Mouse (Mus musculus): ENCODE measurements around the gene Dexi. TPM values are rescaled to one million over a fixed set of nuclear protein-coding genes. Genes with fewer than 3 reads are reported as not detected.

Gene Dexi
- total and polyA plus RNA-seq, 3 experiments, result 9.3 to 17.8 TPM; not detected in 1

- no peaks in the 10 kb centered on the region for H3K36me3 ChIP-seq (ENCODE audit: control insufficient read depth in 1 of 2, insufficient read depth in 2 of 2, low read length in 2 of 2)
- DNase-seq (ENCODE audit: low read depth, low spot score), result no peak
- H3K79me2 ChIP-seq (ENCODE audit: control insufficient read depth, insufficient read depth, low read length, poor library complexity), result no peaks in the 10 kb centered on the region
- no peak overlapping the region for H3K27ac ChIP-seq (ENCODE audit: control insufficient read depth, low read depth, low read length)
- no peaks in the 10 kb centered on the region for H3K9me3 ChIP-seq (replicated peaks; ENCODE audit: insufficient read depth, low read length)
- no peaks in the 10 kb centered on the region for H3K27me3 ChIP-seq (ENCODE audit: control insufficient read depth in 1 of 2, insufficient read depth in 2 of 2, low read length in 2 of 2)
- no peak for TF ChIP-seq ZKSCAN1 (IDR thresholded peaks at IDR 0.05; ENCODE audit: low read depth, low read length)
- TF ChIP-seq SIN3A (IDR thresholded peaks at IDR 0.05; ENCODE audit: low read length), result no peak
- no peak for TF ChIP-seq ZMIZ1 (IDR thresholded peaks at IDR 0.05; ENCODE audit: low read depth, low read length)
- no peak for TF ChIP-seq E2F4 (IDR thresholded peaks at IDR 0.05; ENCODE audit: borderline replicate concordance, low read depth, low read length)
- TF ChIP-seq RCOR1 (IDR thresholded peaks at IDR 0.05; ENCODE audit: low read depth, low read length), result no peak
- no peak for TF ChIP-seq CHD1 (IDR thresholded peaks at IDR 0.05; ENCODE audit: low read depth, low read length)
- TF ChIP-seq JUND (IDR thresholded peaks at IDR 0.05; ENCODE audit: low read depth, low read length), result no peak
- TF ChIP-seq NELFE (IDR thresholded peaks at IDR 0.05; ENCODE audit: low read depth, low read length), result no peak
- TF ChIP-seq KAT2A (conservative IDR thresholded peaks at IDR 0.05; ENCODE audit: low read depth, low read length), result no peak
- TF ChIP-seq SMC3 (IDR thresholded peaks at IDR 0.05; ENCODE audit: low read depth, low read length), result no peak
- H3K4me1 ChIP-seq (ENCODE audit: control insufficient read depth in 1 of 2, insufficient read depth in 2 of 2, low read length in 2 of 2), result no peaks in the 10 kb centered on the region
- H3K9ac ChIP-seq (ENCODE audit: control insufficient read depth, low read depth, low read length, poor library complexity, severe bottlenecking), result no peak overlapping the region
- H3K4me3 ChIP-seq (ENCODE audit: control insufficient read depth in 1 of 2, insufficient read depth in 1 of 2, low read depth in 2 of 2, low read length in 2 of 2), result no peak overlapping the region
Observed at GRCm38 (mm10) chr16:10559991-10560390, 17.1 kb upstream of the Dexi start.

- H3K27me3 ChIP-seq (ENCODE audit: control insufficient read depth in 1 of 2, insufficient read depth in 2 of 2, low read length in 2 of 2), result no peaks in the 10 kb centered on the region
- peaks cover 5 to 9% of the 10 kb centered on the region in 2 experiments; a peak in 3 of 4 replicates for H3K4me1 ChIP-seq (ENCODE audit: control insufficient read depth in 1 of 2, insufficient read depth in 2 of 2, low read length in 2 of 2)
- peak; percentile 64 for DNase-seq (ENCODE audit: low read depth, low spot score)
- no peak overlapping the region for H3K27ac ChIP-seq (ENCODE audit: control insufficient read depth, low read depth, low read length)
- H3K9ac ChIP-seq (ENCODE audit: control insufficient read depth, low read depth, low read length, poor library complexity, severe bottlenecking), result no peak overlapping the region
- TF ChIP-seq MEF2A (IDR thresholded peaks at IDR 0.05; ENCODE audit: extremely low read depth, insufficient replicate concordance, low read depth, low read length, poor library complexity, severe bottlenecking) (no peak), GATA1 (IDR thresholded peaks at IDR 0.05; ENCODE audit: low read depth, low read length) (peak; percentile 91), ELF1 (IDR thresholded peaks at IDR 0.05; ENCODE audit: low read depth, low read length) (0 out of 2 replicates have a peak, but pooled peaks have one; percentile 41), EP300 (IDR thresholded peaks at IDR 0.05; ENCODE audit: low read depth in 1 of 2, low read length in 2 of 2) (peak in 1 of 2 experiments; percentile 56; a peak in 1 of 4 replicates), SIN3A (IDR thresholded peaks at IDR 0.05; ENCODE audit: low read length) (0 out of 2 replicates have a peak, but pooled peaks have one; percentile 36), POLR2A (IDR thresholded peaks at IDR 0.05; ENCODE audit: control insufficient read depth in 1 of 2, insufficient read depth in 1 of 2, low read depth in 1 of 2, low read length in 2 of 2, poor library complexity in 1 of 2) (no peak), RCOR1 (IDR thresholded peaks at IDR 0.05; ENCODE audit: low read depth, low read length) (peak; percentile 13; the same call in 1 of the 2 replicates), TAL1 (IDR thresholded peaks at IDR 0.05; ENCODE audit: low read length) (no peak), POLR2AphosphoS2 (IDR thresholded peaks at IDR 0.05; ENCODE audit: low read length) (no peak)
- H3K36me3 ChIP-seq (ENCODE audit: control insufficient read depth in 1 of 2, insufficient read depth in 2 of 2, low read length in 2 of 2), result peaks cover 0 to 9% of the 10 kb centered on the region in 2 experiments; a peak in 2 of 4 replicates
- H3K4me3 ChIP-seq (ENCODE audit: control insufficient read depth in 1 of 2, insufficient read depth in 1 of 2, low read depth in 2 of 2, low read length in 2 of 2), result no peak overlapping the region
- H3K79me2 ChIP-seq (ENCODE audit: control insufficient read depth, insufficient read depth, low read length, poor library complexity), result peaks cover 8% of the 10 kb centered on the region; the same call in 1 of the 2 replicates
- no peaks in the 10 kb centered on the region for H3K9me3 ChIP-seq (replicated peaks; ENCODE audit: insufficient read depth, low read length)
Observed at GRCm38 (mm10) chr16:10553858-10554257, 11.0 kb upstream of the Dexi start.
